Mouse (Mus musculus) liver, postnatal 0 days (tissue): ENCODE data around the gene Ndufs7. TPM values are rescaled to one million over a fixed set of nuclear protein-coding genes. Genes with fewer than 3 reads are reported as not detected.

Experiments used
- ATAC-seq: fragments of 200-750 bp; cut with Nextera tagmentation; 2 replicates; pipeline ENCODE4 v1.8.0; 2017; ENCODE audit warnings: mild to moderate bottlenecking, moderate library complexity
- DNase-seq: peaks from one replicate; pipeline ENCODE4 v3.0.0-alpha.2; 2016
- H3K27ac ChIP-seq: fragments of 300-500 bp; sonication (generic); 2 replicates; pipeline ENCODE4 v1.5.1; 2014; ENCODE audit warnings: antibody characterized with exemption, moderate library complexity, mild to moderate bottlenecking, low read depth
- H3K27me3 ChIP-seq: fragments of 300-500 bp; sonication (generic); 2 replicates; pipeline ENCODE4 v1.6.1; 2014; ENCODE audit warnings: low read length, control low read depth, mixed read lengths; ENCODE audit not compliant: insufficient read depth
- H3K36me3 ChIP-seq: fragments of 300-500 bp; sonication (generic); replicated peaks from 2 replicates; pipeline ENCODE4 v1.6.1; 2014; ENCODE audit warnings: mild to moderate bottlenecking, control low read depth, low read length, moderate library complexity, mixed read lengths; ENCODE audit not compliant: insufficient read depth
- H3K4me1 ChIP-seq: fragments of 300-500 bp; sonication (generic); 2 replicates; pipeline ENCODE4 v1.6.1; 2014; ENCODE audit warnings: antibody characterized with exemption, mild to moderate bottlenecking, control low read depth; ENCODE audit not compliant: insufficient read depth
- H3K4me2 ChIP-seq: fragments of 300-500 bp; sonication (generic); 2 replicates; pipeline ENCODE4 v1.6.1; 2014; ENCODE audit warnings: low read depth, mild to moderate bottlenecking, low read length, moderate library complexity, mixed read lengths
- H3K4me3 ChIP-seq: fragments of 300-500 bp; sonication (generic); 2 replicates; pipeline ENCODE4 v1.5.1; 2014; ENCODE audit warnings: low read depth, low read length
- H3K9ac ChIP-seq: fragments of 300-500 bp; sonication (generic); replicated peaks from 2 replicates; pipeline ENCODE4 v1.6.1; 2014; ENCODE audit warnings: mild to moderate bottlenecking, moderate library complexity
- H3K9me3 ChIP-seq: fragments of 300-500 bp; sonication (generic); 2 replicates; pipeline ENCODE4 v1.6.1; 2016; ENCODE audit warnings: mild to moderate bottlenecking, control low read depth, low read length, mixed read lengths
- CTCF ChIP-seq: sonication (generic); IDR thresholded peaks from 2 replicates; pipeline ENCODE4 v1.5.1; 2016; ENCODE audit warnings: antibody characterized with exemption, low read depth
- EP300 ChIP-seq: IDR thresholded peaks from 2 replicates; pipeline ENCODE4 v1.6.1; 2016; ENCODE audit warnings: antibody characterized with exemption, low read depth, mild to moderate bottlenecking
- WGBS: fragments of 180-500 bp; shearing (Covaris S2); extraction: QIAGEN DNeasy Blood & Tissue Kit; methylation state at CpG from one replicate; pipeline ENCODE4 v1.1.7; 2014; ENCODE audit not compliant: insufficient replicate concordance; 5-methylcytosine and 5-hydroxymethylcytosine counted together
- polyA plus RNA-seq: library from polyadenylated mRNA; unstranded; fragments of >200 nt; fragmentation: Nextera tagmentation; extraction: Ambion mirVana; gene quantifications from 2 replicates; pipeline ENCODE4 v1.2.1, GENCODE M21; 2015

Gene Ndufs7
- polyA plus RNA-seq, 1 experiment from 2014 or later: 321 TPM

- WGBS: 52% methylated on average over 5 of the region's 5 CpGs
- peak overlapping the region; percentile 92 for H3K27ac ChIP-seq
- H3K4me3 ChIP-seq: no peak overlapping the region; the same call in 1 of the 2 replicates
- DNase-seq (no peak), ATAC-seq (peak; percentile 3; the same call in 1 of the 2 replicates)
- peak overlapping the region; percentile 63 for H3K9ac ChIP-seq
- H3K36me3 ChIP-seq: peaks cover 51% of the 10 kb centered on the region
- TF ChIP-seq EP300 (no peak), CTCF (no peak)
- H3K9me3 ChIP-seq: no peaks in the 10 kb centered on the region
- H3K27me3 ChIP-seq: no peaks in the 10 kb centered on the region
- peak overlapping the region; percentile 52 for H3K4me2 ChIP-seq
- H3K4me1 ChIP-seq: peaks cover 68% of the 10 kb centered on the region
Observed at GRCm38 (mm10) chr10:80271186-80271843, 22.4 kb downstream of the Ndufs7 start.

DNA sequence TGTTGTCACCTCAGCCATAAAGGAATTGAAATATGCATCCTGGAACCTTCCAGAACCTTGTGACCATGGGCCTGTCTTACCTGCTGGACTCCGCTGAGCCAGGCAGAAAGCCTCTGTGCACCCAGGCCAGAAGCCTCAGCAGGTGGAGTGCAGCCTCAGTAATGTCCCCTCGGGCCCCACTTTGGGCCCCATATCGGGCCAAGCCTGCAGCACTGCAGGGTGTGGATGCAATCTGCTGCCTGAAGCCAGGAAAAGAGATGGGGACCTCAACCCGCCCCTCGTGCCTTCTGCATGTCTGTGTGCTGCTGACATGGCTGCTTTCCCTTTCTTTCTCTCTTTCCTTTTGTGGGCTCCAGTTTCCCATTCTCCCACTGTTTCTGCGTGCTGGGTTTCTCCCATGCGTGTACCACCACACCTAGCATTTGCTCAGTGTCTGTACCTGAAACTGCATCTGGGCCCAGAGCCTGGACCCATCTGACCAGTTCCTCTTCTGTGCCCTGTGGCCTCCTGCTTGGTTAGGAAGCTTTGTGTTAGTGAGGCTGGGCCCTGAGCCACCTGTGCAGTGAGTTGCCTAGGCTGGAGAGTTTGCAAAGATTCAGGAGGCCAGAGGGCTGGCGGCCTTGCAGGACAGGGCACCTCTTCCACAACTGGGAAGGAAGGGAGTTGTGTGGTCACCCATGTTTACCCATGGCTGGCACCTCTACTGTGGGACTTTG, 23.1 kb downstream of the Ndufs7 start:
- Histone ChIP-seq H3K4me1 (peaks cover 60% of the 10 kb centered on the region), H3K4me3 (no peak overlapping the region), H3K9ac (peak overlapping the region; percentile 63), H3K36me3 (peaks cover 54% of the 10 kb centered on the region), H3K27ac (peak overlapping the region; percentile 92), H3K4me2 (peak overlapping the region; percentile 52), H3K9me3 (no peaks in the 10 kb centered on the region), H3K27me3 (no peaks in the 10 kb centered on the region)
- WGBS: 72% methylated on average over 8 of the region's 8 CpGs
- ATAC-seq (no peak), DNase-seq (peak; percentile 32)
- TF ChIP-seq CTCF: no peak
- TF ChIP-seq EP300: no peak

DNA sequence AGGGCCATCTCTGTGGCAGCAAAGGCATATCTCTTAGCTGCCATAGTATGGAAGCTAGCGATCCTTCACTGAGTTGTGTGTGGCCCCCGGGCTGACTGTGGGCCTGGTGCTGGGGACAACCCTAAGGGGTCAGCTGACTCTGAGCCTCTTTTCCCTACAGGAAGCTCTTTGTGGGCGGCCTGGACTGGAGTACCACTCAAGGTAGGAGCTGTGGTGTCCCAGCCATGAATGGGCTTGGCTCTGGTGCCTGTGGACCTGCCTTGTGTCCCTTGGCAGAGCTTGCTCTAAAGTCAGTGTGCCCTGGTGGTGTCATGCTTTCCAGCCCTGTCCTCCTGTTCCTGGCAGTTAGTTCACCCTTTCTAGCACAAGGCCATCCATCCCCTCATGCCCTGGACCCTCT, 24.9 kb downstream of the Ndufs7 start:
- ATAC-seq: no peak
- no peaks in the 10 kb centered on the region for H3K9me3 ChIP-seq
- no peaks in the 10 kb centered on the region for H3K27me3 ChIP-seq
- H3K27ac ChIP-seq: no peak overlapping the region
- peaks cover 60% of the 10 kb centered on the region for H3K36me3 ChIP-seq
- DNase-seq: no peak
- peaks cover 45% of the 10 kb centered on the region for H3K4me1 ChIP-seq
- H3K4me3 ChIP-seq: no peak overlapping the region
- H3K9ac ChIP-seq: no peak overlapping the region
- TF ChIP-seq EP300 (no peak), CTCF (no peak)
- WGBS: 85% methylated on average over 3 of the region's 3 CpGs
- no peak overlapping the region for H3K4me2 ChIP-seq

GRCm38 (mm10) chr10:80276238-80276637, 27.3 kb downstream of the Ndufs7 start:
- TF ChIP-seq EP300 (no peak), CTCF (no peak)

DNA sequence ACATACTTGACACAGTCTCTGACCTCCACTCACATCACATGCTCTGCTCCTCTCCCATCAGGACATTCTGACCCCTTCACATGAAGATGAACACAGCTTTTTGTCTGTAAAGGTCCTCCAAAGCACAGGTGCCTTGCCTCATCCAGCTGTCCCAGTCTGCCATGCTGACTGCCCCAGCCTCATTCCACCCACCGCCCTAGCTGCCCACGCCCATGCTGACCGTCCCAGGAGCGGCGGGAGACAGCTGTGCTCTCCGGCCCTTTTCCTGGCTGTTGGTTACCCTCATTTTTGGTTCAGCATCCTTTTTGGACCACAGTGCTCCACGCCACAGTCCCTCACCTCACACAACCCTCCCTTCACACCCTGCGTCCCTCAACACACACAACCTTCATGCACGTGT, 29.5 kb downstream of the Ndufs7 start:
- Histone ChIP-seq H3K4me3 (no peak overlapping the region), H3K36me3 (peaks cover 79% of the 10 kb centered on the region), H3K4me2 (no peak overlapping the region), H3K27ac (no peak overlapping the region), H3K27me3 (no peaks in the 10 kb centered on the region), H3K9me3 (no peaks in the 10 kb centered on the region), H3K9ac (no peak overlapping the region), H3K4me1 (peaks cover 32% of the 10 kb centered on the region)
- 91% methylated on average over 9 of the region's 9 CpGs for WGBS
- TF ChIP-seq CTCF: no peak
- TF ChIP-seq EP300: no peak
- DNase-seq (no peak), ATAC-seq (no peak)

More at GRCm38 (mm10) chr10:80276238-80276637, 27.3 kb downstream of the Ndufs7 start:
- Histone ChIP-seq H3K27me3 (no peaks in the 10 kb centered on the region), H3K4me1 (peaks cover 31% of the 10 kb centered on the region), H3K27ac (peak overlapping the region; percentile 44; the same call in 1 of the 2 replicates), H3K9ac (no peak overlapping the region), H3K9me3 (no peaks in the 10 kb centered on the region), H3K36me3 (peaks cover 80% of the 10 kb centered on the region), H3K4me3 (no peak overlapping the region), H3K4me2 (no peak overlapping the region)
- DNase-seq: peak; percentile 63
- WGBS: 53% methylated on average over 5 of the region's 5 CpGs
- peak; percentile 74 for ATAC-seq

- TF ChIP-seq EP300: no peak
- no peak for TF ChIP-seq CTCF
- 90% methylated on average over 12 of the region's 12 CpGs for WGBS
- Histone ChIP-seq H3K36me3 (peaks cover 79% of the 10 kb centered on the region), H3K9me3 (no peaks in the 10 kb centered on the region), H3K4me1 (peaks cover 26% of the 10 kb centered on the region), H3K27me3 (no peaks in the 10 kb centered on the region), H3K9ac (no peak overlapping the region), H3K4me2 (no peak overlapping the region), H3K4me3 (no peak overlapping the region), H3K27ac (peak overlapping the region; percentile 16; the same call in 1 of the 2 replicates)
- DNase-seq: no peak
- no peak for ATAC-seq
Observed at GRCm38 (mm10) chr10:80279273-80279672, 30.4 kb downstream of the Ndufs7 start.
